Mouse (Mus musculus): Measurements from ENCODE around the gene Ctse. TPM values are rescaled to one million over a fixed set of nuclear protein-coding genes. Genes with fewer than 3 reads are reported as not detected.

Gene Ctse
- polyA plus RNA-seq (2015; fragmentation: Nextera tagmentation; extraction: Ambion mirVana) = 7.1 and 9.8 TPM in 2 replicates

DNA sequence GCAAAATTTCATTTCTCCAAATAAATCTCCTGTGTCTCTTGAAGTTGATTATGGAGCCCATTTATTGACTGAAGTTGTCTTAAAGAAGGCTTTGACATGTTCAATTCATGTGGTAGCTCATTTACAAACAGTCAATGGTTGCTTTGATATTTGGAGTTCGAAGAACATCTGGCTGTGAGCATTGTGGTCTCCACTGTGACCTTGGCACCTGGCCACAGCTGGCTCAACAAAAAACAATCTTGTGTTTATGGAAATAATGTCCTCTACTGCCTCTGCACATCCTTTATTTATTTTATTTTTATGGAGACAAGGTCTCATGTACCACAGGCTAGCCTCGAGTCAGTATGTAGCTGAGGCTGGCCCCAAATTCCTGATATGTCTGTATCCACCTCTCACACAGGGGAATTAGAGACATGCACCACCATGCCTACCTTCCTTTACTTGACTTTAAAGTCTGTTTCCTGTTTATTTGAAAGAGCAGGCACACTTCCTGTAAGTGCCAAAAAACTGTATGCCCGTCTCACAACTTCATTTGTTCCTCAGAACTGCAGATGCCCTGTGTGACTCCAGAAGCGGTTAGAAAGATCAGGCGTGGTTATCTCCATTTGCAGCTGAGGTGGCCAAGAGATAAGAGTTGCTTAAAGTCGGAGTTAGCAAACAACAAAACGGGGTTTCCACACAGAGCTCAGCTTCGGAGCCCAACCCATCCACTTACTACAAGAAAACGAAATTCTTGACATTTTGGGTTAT is at the start of gene Ctse:
Gene Ctse (plus strand): TSS at position 516 of the 750 bp plus-strand sequence.
- WGBS = 80% methylated on average over 9 of the region's 9 CpGs
- no peak within 1 kb of the TSS for H3K4me2 ChIP-seq
- H3K27me3 ChIP-seq = no peaks in the 10 kb centered on the region
- 0 out of 2 replicates have a peak, but pooled peaks have one; percentile 43 for ATAC-seq (replicated peaks; ENCODE audit: low FRiP score)
- no peaks in the 10 kb centered on the region for H3K9me3 ChIP-seq (replicated peaks)
- no peaks in the 10 kb centered on the region for H3K36me3 ChIP-seq
- H3K27ac ChIP-seq = no peak within 1 kb of the TSS
- no peak within 1 kb of the TSS for H3K4me3 ChIP-seq (replicated peaks)
- H3K9ac ChIP-seq = no peak within 1 kb of the TSS
- H3K4me1 ChIP-seq = no peaks in the 10 kb centered on the region

GRCm38 (mm10) chr1:131598905-131599304 is 39.2 kb upstream of the Ctse start, which contains the start of gene Avpr1b:
Gene Avpr1b, plus strand, starts transcription at chr1:131599239.
- Histone ChIP-seq H3K4me3 (replicated peaks) (no peak within 1 kb of the TSS), H3K9ac (no peak within 1 kb of the TSS), H3K27ac (no peak within 1 kb of the TSS), H3K4me2 (peak within 1 kb of the TSS; percentile 43), H3K27me3 (peaks cover 29% of the 10 kb centered on the region), H3K4me1 (0 out of 2 replicates have a peak, but pooled peaks cover 7% of the 10 kb centered on the region), H3K36me3 (no peaks in the 10 kb centered on the region), H3K9me3 (replicated peaks) (no peaks in the 10 kb centered on the region)
- 23% methylated on average over 12 of the region's 12 CpGs for WGBS
- ATAC-seq (replicated peaks; ENCODE audit: low FRiP score) = no peak

GRCm38 (mm10) chr1:131600314-131600713 is 37.8 kb upstream of the Ctse start:
- ATAC-seq (replicated peaks; ENCODE audit: low FRiP score) = no peak
- Histone ChIP-seq H3K4me1 (0 out of 2 replicates have a peak, but pooled peaks cover 7% of the 10 kb centered on the region), H3K27ac (no peak overlapping the region), H3K4me3 (replicated peaks) (no peak overlapping the region), H3K27me3 (peaks cover 29% of the 10 kb centered on the region), H3K9me3 (replicated peaks) (no peaks in the 10 kb centered on the region), H3K9ac (no peak overlapping the region), H3K36me3 (no peaks in the 10 kb centered on the region), H3K4me2 (no peak overlapping the region)
- 37% methylated on average over 11 of the region's 11 CpGs for WGBS

GRCm38 (mm10) chr1:131606719-131607118 is 31.4 kb upstream of the Ctse start:
- WGBS = 75% methylated on average over 2 of the region's 2 CpGs
- no peaks in the 10 kb centered on the region for H3K4me1 ChIP-seq
- H3K4me2 ChIP-seq = no peak overlapping the region
- H3K27me3 ChIP-seq = no peaks in the 10 kb centered on the region
- ATAC-seq (replicated peaks; ENCODE audit: low FRiP score) = no peak
- no peak overlapping the region for H3K4me3 ChIP-seq (replicated peaks)
- H3K27ac ChIP-seq = no peak overlapping the region
- no peaks in the 10 kb centered on the region for H3K36me3 ChIP-seq
- H3K9me3 ChIP-seq (replicated peaks) = no peaks in the 10 kb centered on the region
- no peak overlapping the region for H3K9ac ChIP-seq

GRCm38 (mm10) chr1:131612556-131613155 is 25.4 kb upstream of the Ctse start:
- no peak overlapping the region for H3K9ac ChIP-seq
- 55% methylated on average over 4 of the region's 4 CpGs for WGBS
- no peaks in the 10 kb centered on the region for H3K9me3 ChIP-seq (replicated peaks)
- H3K4me2 ChIP-seq = no peak overlapping the region
- no peak overlapping the region for H3K4me3 ChIP-seq (replicated peaks)
- no peaks in the 10 kb centered on the region for H3K36me3 ChIP-seq
- H3K4me1 ChIP-seq = no peaks in the 10 kb centered on the region
- no peaks in the 10 kb centered on the region for H3K27me3 ChIP-seq
- no peak for ATAC-seq (replicated peaks; ENCODE audit: low FRiP score)
- no peak overlapping the region for H3K27ac ChIP-seq

GRCm38 (mm10) chr1:131613361-131614133 is 24.6 kb upstream of the Ctse start:
- no peaks in the 10 kb centered on the region for H3K27me3 ChIP-seq
- no peaks in the 10 kb centered on the region for H3K36me3 ChIP-seq
- no peaks in the 10 kb centered on the region for H3K4me1 ChIP-seq
- H3K4me3 ChIP-seq (replicated peaks) = no peak overlapping the region
- no peak overlapping the region for H3K9ac ChIP-seq
- H3K4me2 ChIP-seq = no peak overlapping the region
- 80% methylated on average over 16 of the region's 16 CpGs for WGBS
- peak; percentile 79; the same call in 1 of the 2 replicates for ATAC-seq (replicated peaks; ENCODE audit: low FRiP score)
- no peaks in the 10 kb centered on the region for H3K9me3 ChIP-seq (replicated peaks)
- H3K27ac ChIP-seq = no peak overlapping the region

- ATAC-seq (replicated peaks; ENCODE audit: low FRiP score) = no peak
- Histone ChIP-seq H3K9ac (no peak overlapping the region), H3K4me2 (no peak overlapping the region), H3K36me3 (no peaks in the 10 kb centered on the region), H3K27me3 (no peaks in the 10 kb centered on the region), H3K4me3 (replicated peaks) (no peak overlapping the region), H3K4me1 (no peaks in the 10 kb centered on the region), H3K27ac (no peak overlapping the region), H3K9me3 (replicated peaks) (no peaks in the 10 kb centered on the region)
- 81% methylated on average over 6 of the region's 6 CpGs for WGBS
Measured at GRCm38 (mm10) chr1:131614641-131615040, 23.5 kb upstream of the Ctse start.

- no peaks in the 10 kb centered on the region for H3K36me3 ChIP-seq
- H3K4me3 ChIP-seq (replicated peaks) = no peak overlapping the region
- WGBS = 73% methylated on average over 1 of the region's 1 CpGs
- ATAC-seq (replicated peaks; ENCODE audit: low FRiP score) = no peak
- H3K9me3 ChIP-seq (replicated peaks) = no peaks in the 10 kb centered on the region
- H3K27ac ChIP-seq = no peak overlapping the region
- no peak overlapping the region for H3K4me2 ChIP-seq
- no peaks in the 10 kb centered on the region for H3K27me3 ChIP-seq
- no peak overlapping the region for H3K9ac ChIP-seq
- no peaks in the 10 kb centered on the region for H3K4me1 ChIP-seq
Measured at GRCm38 (mm10) chr1:131616131-131616530, 22.0 kb upstream of the Ctse start.

GRCm38 (mm10) chr1:131616546-131617220 is 21.4 kb upstream of the Ctse start:
- no peaks in the 10 kb centered on the region for H3K27me3 ChIP-seq
- no peaks in the 10 kb centered on the region for H3K4me1 ChIP-seq
- 71% methylated on average over 5 of the region's 5 CpGs for WGBS

DNA sequence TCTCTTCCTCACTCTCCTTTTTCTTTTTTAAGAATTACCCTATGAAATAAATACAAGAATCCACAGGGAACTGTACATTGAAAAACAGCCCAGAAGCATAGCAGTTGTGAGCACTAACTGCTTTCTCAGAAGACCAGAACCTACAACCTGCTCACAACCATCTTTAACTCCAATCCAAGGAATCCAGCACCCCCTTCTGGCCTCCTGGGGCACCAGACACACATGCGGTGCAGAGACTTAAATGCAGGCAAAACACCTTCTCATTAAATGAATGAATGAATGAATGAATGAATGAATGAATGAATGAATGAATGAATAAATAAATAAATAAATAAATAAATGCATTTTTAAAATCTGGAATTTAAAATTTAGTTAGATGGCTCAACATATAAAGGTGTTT is 19.5 kb upstream of the Ctse start:
- no peaks in the 10 kb centered on the region for H3K27me3 ChIP-seq
- H3K36me3 ChIP-seq = no peaks in the 10 kb centered on the region
- no peak overlapping the region for H3K4me3 ChIP-seq (replicated peaks)
- no peaks in the 10 kb centered on the region for H3K9me3 ChIP-seq (replicated peaks)
- no peak overlapping the region for H3K27ac ChIP-seq
- H3K4me2 ChIP-seq = no peak overlapping the region
- ATAC-seq (replicated peaks; ENCODE audit: low FRiP score) = no peak
- WGBS = 81% methylated on average over 1 of the region's 1 CpGs
- no peak overlapping the region for H3K9ac ChIP-seq
- no peaks in the 10 kb centered on the region for H3K4me1 ChIP-seq

More at GRCm38 (mm10) chr1:131616546-131617220, 21.4 kb upstream of the Ctse start:
- Histone ChIP-seq H3K9me3 (replicated peaks) (no peaks in the 10 kb centered on the region), H3K9ac (no peak overlapping the region), H3K4me2 (no peak overlapping the region), H3K4me3 (replicated peaks) (no peak overlapping the region), H3K36me3 (no peaks in the 10 kb centered on the region), H3K27ac (no peak overlapping the region)
- no peak for ATAC-seq (replicated peaks; ENCODE audit: low FRiP score)

DNA sequence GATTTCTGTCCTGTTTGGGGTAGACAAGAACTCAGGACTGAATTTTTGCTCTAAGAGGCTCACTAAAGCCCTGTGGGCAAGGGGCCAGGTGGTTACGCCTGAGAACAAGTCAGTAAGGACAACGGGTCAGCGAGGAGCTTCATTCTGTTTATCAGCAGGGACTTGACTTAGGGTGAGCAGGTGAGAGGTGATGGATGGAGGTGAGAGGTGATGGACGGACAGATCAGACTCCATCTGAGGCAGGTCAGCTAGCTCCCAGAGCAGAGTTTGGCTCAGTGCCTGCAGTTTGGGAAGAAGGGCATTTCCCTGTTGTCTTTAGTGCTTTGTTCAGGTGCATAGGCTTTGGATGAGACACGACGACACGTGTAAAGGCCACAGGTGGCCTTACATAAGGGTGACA is 18.8 kb upstream of the Ctse start:
- ATAC-seq (replicated peaks; ENCODE audit: low FRiP score) = no peak
- Histone ChIP-seq H3K4me1 (no peaks in the 10 kb centered on the region), H3K9me3 (replicated peaks) (no peaks in the 10 kb centered on the region), H3K27ac (no peak overlapping the region), H3K27me3 (no peaks in the 10 kb centered on the region), H3K4me3 (replicated peaks) (no peak overlapping the region), H3K36me3 (no peaks in the 10 kb centered on the region), H3K4me2 (no peak overlapping the region), H3K9ac (no peak overlapping the region)
- WGBS = 90% methylated on average over 7 of the region's 7 CpGs

Data from kidney, embryonic 15.5 days (tissue).